Mouse (Mus musculus): Measurements from ENCODE around the gene Tex13c2.

Gene Tex13c2

DNA sequence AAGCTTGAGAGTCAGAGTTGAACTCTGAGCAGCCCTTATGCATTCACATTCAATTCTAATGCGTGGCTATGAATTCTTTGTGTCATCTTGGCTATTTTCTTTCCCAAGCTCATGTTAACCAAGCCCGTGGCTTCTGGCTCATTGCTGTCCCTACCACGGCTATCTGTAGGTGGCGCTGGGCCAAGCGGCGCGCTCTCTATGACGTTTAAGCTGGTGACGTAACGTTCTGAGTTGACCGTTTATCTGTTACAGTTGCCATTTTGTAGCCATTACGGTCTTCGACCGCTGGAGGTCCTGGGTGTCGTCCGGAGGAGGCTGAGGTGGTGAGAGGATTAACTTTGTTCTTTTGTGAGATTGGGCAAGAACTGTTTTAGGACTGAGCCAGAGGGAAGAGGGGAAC lies at the start of gene Tex13c2:
TSS of gene Tex13c2 (plus strand) at position 246 of the 400 bp plus-strand sequence.
- no peak for DNase-seq (ENCODE audit: low read depth, low spot score)

DNA sequence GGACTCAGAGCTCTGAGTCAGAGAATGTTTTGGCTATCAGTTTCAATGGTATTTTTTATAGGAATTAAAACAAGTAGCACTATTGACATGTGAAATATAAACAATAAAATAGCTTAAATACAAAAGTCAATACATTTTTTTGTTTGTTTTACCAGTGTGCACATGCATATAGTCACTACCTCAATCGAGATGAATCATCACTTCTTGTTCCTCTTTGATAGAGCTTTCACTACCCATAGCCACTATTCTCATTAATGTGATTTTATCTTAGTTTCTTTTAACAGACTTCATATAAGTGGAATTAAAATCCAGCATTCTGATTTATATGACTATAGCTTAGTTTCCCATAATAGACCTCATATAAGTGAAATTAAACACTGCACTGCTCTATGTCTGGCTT lies 39.2 kb upstream of the Tex13c2 start:
- peak; percentile 31 for DNase-seq (ENCODE audit: low read depth, low spot score)

- no peak for DNase-seq (ENCODE audit: low read depth, low spot score)
These were observed 36.5 kb upstream of the Tex13c2 start for GRCm38 (mm10) chrX:42453001-42453400.

DNA sequence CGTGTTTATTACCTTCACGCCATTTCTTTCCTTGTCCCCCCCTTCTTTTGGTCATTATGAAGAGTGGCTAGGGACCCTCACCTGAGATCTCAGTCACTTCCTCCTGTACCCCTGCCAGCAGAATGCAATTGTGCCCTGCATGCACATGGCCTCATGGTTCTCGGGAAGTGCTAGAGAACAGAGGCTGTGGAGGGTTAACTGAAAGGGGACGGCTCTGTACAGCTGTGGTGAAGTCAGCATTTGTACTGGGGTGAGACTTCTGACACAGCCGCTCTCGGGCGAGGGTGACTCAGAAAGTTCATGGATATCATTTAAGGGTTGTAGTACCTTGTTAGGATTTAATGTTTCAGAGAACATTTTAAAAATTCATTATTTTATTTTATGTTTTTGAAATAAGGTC lies 35.0 kb upstream of the Tex13c2 start:
- DNase-seq (ENCODE audit: low read depth, low spot score), result no peak

DNA sequence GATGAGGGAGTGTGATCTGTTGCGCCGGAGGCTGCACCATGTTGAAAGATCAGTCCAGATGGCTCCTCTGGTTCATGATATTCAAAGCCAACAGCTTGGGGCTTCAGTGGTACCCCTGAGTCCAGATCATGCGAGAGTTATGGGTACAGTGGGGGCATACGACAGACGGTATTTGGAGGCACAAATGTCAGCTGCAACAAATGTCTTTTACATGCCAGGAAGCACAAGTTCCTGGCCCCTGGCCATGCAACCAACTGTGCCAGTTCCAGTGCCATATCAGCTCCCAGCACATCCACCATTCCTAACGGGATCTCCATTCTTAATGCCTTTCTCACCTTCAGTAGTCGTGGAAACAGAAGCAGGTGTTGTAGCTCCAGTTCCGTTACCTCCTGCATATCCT lies 845 bp downstream of the Tex13c2 start:
- no peak for DNase-seq (ENCODE audit: low read depth, low spot score)

DNA sequence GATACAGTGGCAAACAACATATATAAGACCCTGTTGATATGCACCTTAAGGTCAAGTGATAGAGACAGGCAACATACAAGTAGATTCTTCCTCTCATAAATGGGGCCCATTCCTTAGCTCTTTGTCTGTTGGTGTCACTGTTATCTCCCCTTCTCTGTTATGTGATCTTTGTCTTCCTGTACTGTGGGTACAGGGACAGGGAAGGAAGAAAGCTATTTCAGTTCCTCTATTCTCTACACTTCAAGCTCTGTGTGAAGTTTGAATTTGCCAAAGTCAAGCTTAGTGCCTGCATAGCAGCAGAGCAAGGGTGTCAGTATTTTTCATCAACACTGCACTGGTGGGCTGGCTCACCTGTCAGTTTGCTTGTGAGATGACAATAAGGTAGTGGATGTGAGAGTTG lies 11.0 kb downstream of the Tex13c2 start:
- peak; percentile 14 for DNase-seq (ENCODE audit: low read depth, low spot score)

- no peak for DNase-seq (ENCODE audit: low read depth, low spot score)
These were observed 13.0 kb downstream of the Tex13c2 start, which contains the start of gene Sh2d1a for GRCm38 (mm10) chrX:42502291-42503043. Sh2d1a (plus strand) TSS chrX:42502453.

GRCm38 (mm10) chrX:42511105-42511504 lies 21.6 kb downstream of the Tex13c2 start:
- DNase-seq (ENCODE audit: low read depth, low spot score), result no peak

DNA sequence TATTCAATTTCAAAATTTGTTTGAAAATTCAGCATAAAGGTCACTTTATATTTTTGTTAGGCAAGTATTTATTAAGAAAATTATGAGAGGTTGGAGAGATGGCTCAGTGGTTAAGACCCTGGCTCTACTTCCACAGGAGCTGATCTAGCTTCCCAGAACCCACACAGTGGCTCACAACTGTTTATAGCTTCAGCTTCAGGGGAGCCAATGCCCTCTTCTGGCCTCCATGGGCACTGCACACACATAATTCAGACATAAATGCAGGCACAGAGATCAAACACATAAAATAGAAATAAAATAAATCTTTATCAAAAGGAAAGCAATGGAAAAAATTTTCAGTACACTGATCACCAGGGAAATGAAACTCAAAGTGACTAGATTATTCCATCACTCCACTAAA lies 23.1 kb downstream of the Tex13c2 start:
- DNase-seq (ENCODE audit: low read depth, low spot score), result peak; percentile 34

GRCm38 (mm10) chrX:42522868-42523267 lies 33.4 kb downstream of the Tex13c2 start:
- no peak for DNase-seq (ENCODE audit: low read depth, low spot score)

- no peak for DNase-seq (ENCODE audit: low read depth, low spot score)
These were observed 41.2 kb downstream of the Tex13c2 start for GRCm38 (mm10) chrX:42530703-42531102.

DNA sequence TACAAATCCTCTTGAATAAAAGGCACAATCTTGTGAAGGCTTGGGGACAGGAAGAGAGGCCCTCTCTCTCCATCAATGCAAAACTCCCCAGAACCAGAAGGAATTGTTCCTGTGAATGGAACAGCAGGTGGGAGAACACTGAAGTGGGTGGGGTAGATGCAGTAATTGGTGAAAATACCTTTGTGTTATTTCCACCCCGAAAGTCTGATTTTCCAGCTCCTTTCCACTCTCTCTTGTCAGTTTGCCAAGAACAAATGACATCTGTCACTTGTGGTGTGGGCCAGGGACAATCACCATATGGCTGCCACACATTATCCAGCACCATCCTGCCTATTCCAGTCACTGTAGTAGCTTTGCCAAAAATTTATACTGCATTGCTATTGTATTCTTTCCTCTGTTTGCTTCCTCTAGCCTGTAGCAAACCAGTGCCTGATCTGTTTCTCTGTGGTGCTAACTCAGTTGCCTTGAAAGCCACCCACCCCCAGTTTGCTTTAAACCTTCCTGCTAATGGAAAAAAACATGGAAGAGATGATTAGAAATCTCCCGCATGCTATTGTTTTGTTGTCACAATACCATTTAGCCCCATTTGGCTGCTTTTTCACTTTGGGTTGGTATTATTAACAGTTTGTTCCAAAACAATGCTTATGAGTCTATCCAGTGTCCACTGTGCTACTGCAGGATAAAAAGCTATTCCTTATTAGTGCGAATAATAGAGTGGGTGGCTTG lies 50.7 kb downstream of the Tex13c2 start:
- no peak for DNase-seq (ENCODE audit: low read depth, low spot score)

GRCm38 (mm10) chrX:42540756-42541053 lies 51.2 kb downstream of the Tex13c2 start:
- peak; percentile 73 for DNase-seq (ENCODE audit: low read depth, low spot score)

Measured in A20 (cell line).